In genomic region chr4:77519166-77519565, GRCm38 (mm10) we compare ENCODE assay signal across 9 mouse cellular contexts.
DNase-seq lines count a peak whose midpoint lies in the region; ATAC-seq and TF ChIP-seq lines count a peak whose summit lies in the region.
"Had no signal": no experiment of that assay in that cellular context is flagged by ENCODE, and none has a peak within 500 bp of the region (broad histone marks: within the 10 kb centered on the region; RNA-seq: fewer than 3 reads in every experiment).

No protein-coding gene starts in this region.

- no peak overlapping the region for H3K9ac ChIP-seq in limb, embryonic 11.5 days (ENCODE audit: low read length)
- no peak overlapping the region for H3K9ac ChIP-seq in kidney, postnatal 0 days (ENCODE audit: low read depth, low read length)
- H3K9ac ChIP-seq in neural tube, embryonic 13.5 days = no peak overlapping the region
- H3K9ac ChIP-seq: liver, embryonic 13.5 days had no signal

- H3K27me3 ChIP-seq in limb, embryonic 11.5 days (ENCODE audit: control insufficient read depth, insufficient read depth, low read length) = no peaks in the 10 kb centered on the region
- no peaks in the 10 kb centered on the region for H3K27me3 ChIP-seq in limb, embryonic 10.5 days (ENCODE audit: low read depth, poor library complexity, severe bottlenecking)
- H3K27me3 ChIP-seq in kidney, postnatal 0 days (ENCODE audit: insufficient read depth, low read length) = no peaks in the 10 kb centered on the region
- no peaks in the 10 kb centered on the region for H3K27me3 ChIP-seq in neural tube, embryonic 13.5 days
- H3K27me3 ChIP-seq: liver, embryonic 13.5 days had no signal

- H3K36me3 ChIP-seq in limb, embryonic 11.5 days (ENCODE audit: control insufficient read depth, insufficient read depth, low read length) = no peaks in the 10 kb centered on the region
- no peaks in the 10 kb centered on the region for H3K36me3 ChIP-seq in limb, embryonic 10.5 days
- H3K36me3 ChIP-seq in kidney, postnatal 0 days (ENCODE audit: insufficient read depth, low read length) = no peaks in the 10 kb centered on the region
- H3K36me3 ChIP-seq in neural tube, embryonic 13.5 days = no peaks in the 10 kb centered on the region
- H3K36me3 ChIP-seq: liver, embryonic 13.5 days had no signal

- H3K9me3 ChIP-seq in limb, embryonic 11.5 days (ENCODE audit: control insufficient read depth, low read length) = no peaks in the 10 kb centered on the region
- no peaks in the 10 kb centered on the region for H3K9me3 ChIP-seq in limb, embryonic 10.5 days (replicated peaks)
- H3K9me3 ChIP-seq in kidney, postnatal 0 days (replicated peaks; ENCODE audit: low read length) = no peaks in the 10 kb centered on the region
- no peaks in the 10 kb centered on the region for H3K9me3 ChIP-seq in neural tube, embryonic 13.5 days
- H3K9me3 ChIP-seq: liver, embryonic 13.5 days had no signal

- no peak overlapping the region for H3K4me2 ChIP-seq in limb, embryonic 11.5 days (ENCODE audit: low read depth, severe bottlenecking)
- no peak overlapping the region for H3K4me2 ChIP-seq in kidney, postnatal 0 days (ENCODE audit: low read length)
- H3K4me2 ChIP-seq in neural tube, embryonic 13.5 days = no peak overlapping the region
- H3K4me2 ChIP-seq: liver, embryonic 13.5 days had no signal

- WGBS in limb, embryonic 11.5 days = 50% methylated on average over 5 of the region's 5 CpGs
- WGBS in limb, embryonic 10.5 days = 52% methylated on average over 5 of the region's 5 CpGs
- WGBS in kidney, postnatal 0 days = 34% methylated on average over 5 of the region's 5 CpGs
- 32% methylated on average over 5 of the region's 5 CpGs for whole genome bisulfite sequencing in neural tube, embryonic 13.5 days

- H3K4me3 ChIP-seq in limb, embryonic 11.5 days (ENCODE audit: low read depth, low read length) = no peak overlapping the region
- H3K4me3 ChIP-seq in limb, embryonic 10.5 days = no peak overlapping the region
- no peak overlapping the region for H3K4me3 ChIP-seq in kidney, postnatal 0 days (replicated peaks; ENCODE audit: low read depth, low read length)
- H3K4me3 ChIP-seq in neural tube, embryonic 13.5 days = no peak overlapping the region
- H3K4me3 ChIP-seq: liver, embryonic 13.5 days had no signal

- H3K27ac ChIP-seq in limb, embryonic 11.5 days (replicated peaks; ENCODE audit: low read depth, low read length) = no peak overlapping the region
- H3K27ac ChIP-seq in limb, embryonic 10.5 days = no peak overlapping the region
- no peak overlapping the region for H3K27ac ChIP-seq in kidney, postnatal 0 days
- H3K27ac ChIP-seq in neural tube, embryonic 13.5 days (replicated peaks) = no peak overlapping the region
- H3K27ac ChIP-seq: liver, embryonic 13.5 days had no signal

- DNase-seq in limb, embryonic 11.5 days (ENCODE audit: low spot score) = no peak
- DNase-seq in limb, embryonic 10.5 days (ENCODE audit: low spot score) = no peak
- DNase-seq in adipocyte (ENCODE audit: low spot score) (peak; percentile 3), MN1 (ENCODE audit: low spot score) (no peak)
- peak; percentile 2 for DNase-seq in fibroblast of lung, adult 2 months (ENCODE audit: low read depth)
- DNase-seq in kidney, postnatal 0 days (ENCODE audit: low spot score) = peak; percentile 74
- DNase-seq in adrenal gland, adult 2 months = no peak
- DNase-seq: liver, embryonic 13.5 days had no signal

- TF ChIP-seq CTCF in kidney, postnatal 0 days (IDR thresholded peaks at IDR 0.05; ENCODE audit: low read depth) = peak; percentile 85

- peak; percentile 35; the same call in 1 of the 2 replicates for ATAC-seq in limb, embryonic 11.5 days (ENCODE audit: insufficient number of reproducible peaks, low FRiP score, low TSS enrichment, low read depth)
- peak; percentile 82 for ATAC-seq in kidney, postnatal 0 days (replicated peaks; ENCODE audit: low FRiP score, low read depth)
- ATAC-seq in neural tube, embryonic 13.5 days (ENCODE audit: low read depth) = peak; percentile 75

- H3K4me1 ChIP-seq in limb, embryonic 11.5 days (ENCODE audit: control insufficient read depth, insufficient read depth, low read length) = no peaks in the 10 kb centered on the region
- no peaks in the 10 kb centered on the region for H3K4me1 ChIP-seq in limb, embryonic 10.5 days
- no peaks in the 10 kb centered on the region for H3K4me1 ChIP-seq in kidney, postnatal 0 days (replicated peaks; ENCODE audit: insufficient read depth, low read length)
- no peaks in the 10 kb centered on the region for H3K4me1 ChIP-seq in neural tube, embryonic 13.5 days (replicated peaks)
- H3K4me1 ChIP-seq: liver, embryonic 13.5 days had no signal

Comparison
In these comparisons a context has a peak if more than half of its experiments do, and no peak if none do; other contexts are left out.
1. DNase-seq: peak in adipocyte (single experiment), fibroblast of lung, adult 2 months (single experiment) and kidney, postnatal 0 days (single experiment); none in limb, embryonic 11.5 days (single experiment), limb, embryonic 10.5 days (single experiment), MN1 (single experiment) and adrenal gland, adult 2 months (single experiment).
2. Peak in every context shown above with its lines, with median percentiles within 50 percentile points of each other: ATAC-seq.